Mouse (Mus musculus): ENCODE measurements at regions not wholly inside any gene's neighbourhood (a gene's known extent, or its start where the extent isn't known, plus 50 kb on each side); places are given as distances from the start of the nearest gene placed in this dataset.
A peak's percentile ranks its signal among the peaks of the same experiment; 100 is the strongest.

DNA sequence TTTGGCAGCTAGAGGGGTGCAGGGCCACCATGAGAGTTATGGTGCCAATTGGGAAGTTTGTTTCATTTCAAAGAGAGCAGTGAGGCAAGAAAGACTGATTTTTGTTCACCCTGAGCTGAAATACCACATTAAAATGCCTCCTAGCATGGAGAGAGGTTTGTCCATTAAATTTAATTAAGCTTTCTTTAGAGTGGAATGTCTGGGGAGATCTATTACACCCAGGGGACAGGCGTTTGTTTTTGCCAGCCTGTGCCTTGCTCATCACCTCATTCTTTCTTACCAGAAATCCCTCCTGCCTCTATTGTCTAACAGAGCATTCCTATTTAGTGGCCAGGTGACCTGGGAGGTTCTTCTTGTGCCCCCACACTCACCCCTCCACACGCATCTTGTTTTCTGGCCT, 55.2 kb upstream of the Rcn1 start:
- DNase-seq: no peak

DNA sequence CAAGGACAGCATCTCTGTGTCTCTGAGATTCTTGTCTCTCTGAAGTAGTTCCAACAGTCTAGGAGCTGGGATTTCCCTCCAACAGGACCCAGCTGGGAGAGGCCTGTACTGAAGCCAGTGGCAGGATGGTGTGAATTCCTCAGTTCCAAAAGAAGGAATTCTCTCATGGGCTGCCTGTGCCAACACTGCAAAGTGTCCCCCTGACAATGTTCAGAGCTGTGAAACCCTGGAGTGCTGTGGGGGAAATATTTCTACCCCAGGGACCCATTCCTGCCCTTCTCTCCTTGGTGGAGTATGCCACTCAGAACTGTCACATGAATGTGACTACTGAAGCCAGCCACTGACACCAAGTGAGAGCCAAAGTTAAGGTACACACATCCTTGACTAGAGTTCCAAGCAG, 55.7 kb upstream of the Rcn1 start:
- no peak for DNase-seq

DNA sequence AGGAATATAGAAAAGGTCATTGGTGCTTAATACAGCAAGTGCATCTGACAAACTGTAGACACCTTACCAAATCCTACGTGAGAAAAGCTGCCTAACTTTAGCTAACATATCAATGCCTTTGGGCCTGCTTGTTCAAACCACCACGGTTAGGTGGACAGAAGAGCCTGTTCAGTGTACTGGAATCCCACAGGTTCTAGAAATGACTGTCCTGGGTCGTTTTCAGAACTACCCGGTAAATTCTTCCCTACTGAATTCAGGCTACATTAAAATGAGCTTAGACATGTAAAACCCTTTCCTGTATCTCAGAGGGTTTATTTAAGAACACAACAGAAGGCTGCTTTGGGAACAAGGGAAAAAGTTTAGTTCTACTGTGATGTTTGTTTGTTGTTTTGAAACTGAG, 59.5 kb upstream of the Rcn1 start:
- DNase-seq: no peak

DNA sequence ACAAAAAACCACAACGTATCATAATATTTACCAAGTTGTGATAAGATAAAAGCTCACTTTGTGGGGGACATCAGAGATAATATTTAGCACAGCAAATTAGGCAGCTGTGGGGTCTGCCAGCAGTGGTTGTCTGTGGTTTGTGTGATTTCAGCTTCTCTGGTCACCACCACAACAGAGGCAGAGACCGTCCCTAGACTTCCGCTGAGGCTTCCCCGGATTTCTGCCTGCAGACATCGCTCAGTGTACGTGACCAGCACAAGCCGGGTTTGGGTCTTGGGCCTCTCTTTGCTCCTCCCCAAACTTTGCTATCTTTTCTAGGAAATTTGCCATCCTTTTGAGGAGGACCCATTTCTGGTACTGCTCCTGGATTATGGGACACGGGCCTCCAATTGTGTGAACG, 60.4 kb upstream of the Rcn1 start:
- no peak for DNase-seq

DNA sequence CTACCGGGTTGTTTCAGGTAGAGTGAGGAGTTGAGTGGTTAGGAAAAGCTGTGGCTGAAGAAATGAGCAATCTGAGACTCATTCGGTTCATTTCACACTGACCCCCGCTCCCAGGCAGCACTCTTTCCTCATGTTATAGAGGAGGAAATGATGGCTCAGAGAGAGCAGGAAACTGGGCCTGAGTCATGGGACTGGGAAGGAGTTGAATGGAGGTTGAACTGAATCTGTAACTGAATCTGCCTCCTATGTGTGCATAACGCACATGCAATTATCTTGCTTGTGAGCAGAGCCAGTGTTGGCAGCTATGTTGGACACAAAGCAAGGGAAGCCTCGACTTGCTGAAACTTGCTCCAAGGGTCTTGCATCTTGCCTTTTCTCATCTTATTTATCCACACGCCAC, 66.5 kb upstream of the Rcn1 start:
- no peak for DNase-seq

GRCm38 (mm10) chr2:105468930-105469329, 69.8 kb upstream of the Rcn1 start:
- peak; percentile 16 for DNase-seq

- DNase-seq: no peak
These were observed 77.0 kb upstream of the Rcn1 start for GRCm38 (mm10) chr2:105476028-105476677.

GRCm38 (mm10) chr2:105481990-105482592, 83.0 kb upstream of the Rcn1 start:
- DNase-seq: no peak

GRCm38 (mm10) chr2:105484496-105484895, 85.4 kb upstream of the Rcn1 start:
- DNase-seq: no peak

DNA sequence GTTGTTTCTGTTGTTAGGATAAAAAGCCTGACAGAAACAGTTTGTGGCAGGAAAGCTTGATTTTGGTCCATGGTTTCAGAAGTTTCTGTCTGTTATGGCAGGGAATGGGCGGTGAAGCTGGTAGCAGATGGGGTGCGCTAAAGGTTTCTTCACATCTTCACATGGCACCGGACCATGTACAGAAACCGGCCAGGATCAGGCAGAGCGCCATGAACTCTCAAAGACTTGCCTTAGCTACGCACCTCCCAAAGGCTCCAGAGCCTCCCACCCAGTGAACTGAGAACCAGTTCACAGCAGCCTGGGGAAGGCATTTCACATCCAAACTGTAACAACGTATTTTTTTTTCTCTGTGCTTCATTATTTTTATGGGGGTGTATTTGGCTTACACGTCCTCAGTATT, 86.2 kb upstream of the Rcn1 start:
- no peak for DNase-seq

DNA sequence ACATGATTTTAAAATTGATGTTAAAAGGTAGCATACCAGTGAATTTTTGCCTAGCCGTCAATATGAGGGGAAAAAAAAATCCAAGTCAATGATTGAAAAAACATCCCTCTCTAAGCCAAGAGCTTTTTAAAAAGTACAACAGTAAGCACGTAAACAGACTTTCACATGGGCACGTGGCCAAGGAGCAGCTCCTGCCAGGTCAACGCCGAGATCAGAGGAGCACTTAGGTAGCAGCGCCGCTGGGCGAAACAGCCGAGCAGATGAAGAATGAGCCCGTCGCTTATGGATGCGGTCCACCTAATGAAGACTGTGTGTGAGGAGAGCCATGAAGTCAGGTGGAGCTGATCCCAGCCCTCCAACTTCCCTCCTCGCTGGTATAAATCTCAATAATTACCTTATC, 96.7 kb upstream of the Rcn1 start:
- DNase-seq: no peak

DNA sequence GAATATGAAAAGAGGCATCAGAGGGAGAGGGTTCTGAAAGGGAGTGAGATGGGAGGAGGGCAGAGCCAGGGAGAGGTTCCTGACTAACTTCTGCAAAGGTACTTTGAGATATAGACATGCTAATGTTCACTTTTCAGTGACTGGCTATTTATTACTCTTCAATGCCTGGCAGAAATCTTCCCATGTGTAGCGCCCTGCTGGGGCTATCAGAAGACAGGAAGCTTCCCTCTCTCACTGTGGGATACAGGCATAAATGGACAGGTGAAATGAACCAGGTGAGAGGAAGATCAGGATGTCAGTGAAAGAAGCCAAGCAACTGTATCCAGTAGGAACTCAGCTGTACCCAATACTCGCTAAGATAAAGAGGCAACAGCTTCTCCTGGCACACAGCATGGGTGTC, 105.1 kb upstream of the Rcn1 start:
- DNase-seq: no peak

DNA sequence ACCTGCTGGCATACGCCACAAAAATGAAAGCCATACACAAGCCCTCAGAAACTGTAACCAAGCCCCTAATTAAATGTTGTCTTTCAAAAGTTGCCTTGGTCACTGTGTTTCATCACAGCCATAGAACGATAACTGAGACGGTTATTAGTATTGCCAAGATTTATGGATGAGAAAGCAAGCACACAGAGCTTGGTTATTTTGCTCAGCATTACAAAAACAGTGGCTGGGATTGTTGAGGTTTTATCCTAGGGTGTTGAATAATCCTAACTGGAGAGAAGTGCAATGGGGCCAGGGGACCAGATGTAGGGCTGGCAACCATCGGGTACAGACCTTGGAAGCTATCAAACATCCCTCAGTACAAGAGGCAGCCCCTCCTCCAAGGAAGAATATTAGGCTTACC, 106.4 kb upstream of the Rcn1 start:
- no peak for DNase-seq

DNA sequence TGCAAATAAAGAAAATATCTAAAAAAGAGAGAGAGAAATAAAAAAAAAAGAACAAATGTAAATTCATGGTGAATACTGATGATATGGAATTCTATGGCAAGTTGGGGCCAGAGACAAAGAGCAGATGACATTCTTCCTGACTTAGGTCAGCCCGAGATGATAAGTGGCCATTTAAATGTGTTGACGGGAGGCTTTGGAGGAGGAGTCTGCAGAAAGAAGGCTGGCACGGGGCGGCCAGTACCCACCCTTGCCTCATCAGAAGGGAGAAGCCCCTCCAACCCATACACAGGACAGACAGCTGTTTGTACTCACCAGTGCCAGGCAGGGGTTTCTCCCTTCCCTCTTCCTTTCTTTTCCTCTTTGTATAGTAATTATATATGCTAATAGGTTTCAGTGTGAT, 108.0 kb upstream of the Rcn1 start:
- DNase-seq: no peak

- no peak for DNase-seq
These were observed 111.7 kb upstream of the Rcn1 start for GRCm38 (mm10) chr2:105510816-105511215.

DNA sequence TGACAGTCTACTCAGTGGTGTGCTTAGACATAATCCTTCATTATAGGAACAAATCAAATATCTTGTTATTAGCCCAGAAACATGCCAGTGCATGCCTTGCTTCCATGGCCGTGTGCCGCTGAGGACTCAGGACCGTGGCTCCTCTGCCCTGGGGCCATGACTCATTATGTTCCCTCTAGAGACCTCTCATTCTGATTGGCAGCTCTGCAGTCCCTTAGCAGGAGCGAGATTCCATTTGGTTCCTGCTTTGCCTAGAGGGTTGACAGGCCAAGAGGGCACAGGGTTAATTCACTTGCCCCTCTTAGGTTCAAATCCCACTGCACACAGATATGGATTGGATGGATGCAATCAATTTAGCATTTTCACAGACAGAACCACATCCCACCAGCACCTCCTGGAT, 112.6 kb upstream of the Rcn1 start:
- no peak for DNase-seq

DNA sequence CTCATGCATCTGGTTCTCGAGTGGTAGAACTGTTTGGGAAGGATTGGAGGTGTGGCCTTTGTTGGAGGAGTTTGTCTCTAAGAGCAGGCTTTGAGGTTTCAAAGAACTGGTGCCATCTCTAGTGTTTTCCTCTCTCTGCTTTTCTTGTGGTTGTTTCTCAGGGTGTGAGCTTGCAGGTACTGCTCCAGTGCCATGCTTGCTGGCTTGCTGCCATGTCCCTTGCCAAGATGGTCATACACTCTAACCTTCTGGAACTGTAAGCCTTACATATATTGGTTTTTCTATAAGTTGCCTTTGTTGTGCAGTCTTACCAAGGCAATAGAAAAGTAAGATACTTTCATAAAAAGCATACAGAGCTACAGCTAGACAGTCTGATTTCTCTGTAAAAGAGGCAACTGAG, 115.1 kb upstream of the Rcn1 start:
- DNase-seq: no peak

DNA sequence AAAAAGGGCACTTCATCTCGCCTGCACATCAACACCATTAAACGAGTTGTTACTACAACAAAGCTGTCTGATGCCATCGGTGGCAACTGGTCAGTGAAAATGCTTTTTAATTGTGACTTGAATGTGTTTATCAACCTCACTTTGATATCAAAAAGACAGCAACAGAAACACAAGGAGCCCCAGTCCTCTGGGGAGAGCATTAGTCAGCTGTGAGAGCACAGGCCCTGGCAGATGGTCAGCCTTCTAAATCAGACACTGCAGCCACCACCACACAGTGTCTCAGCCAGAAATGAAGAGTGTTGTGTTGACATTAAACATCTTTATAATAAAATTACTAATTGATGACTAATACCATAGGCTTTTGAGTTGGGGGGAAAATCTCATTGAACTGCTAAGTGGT, 115.8 kb upstream of the Rcn1 start:
- DNase-seq: no peak

GRCm38 (mm10) chr2:105515326-105515725, 116.2 kb upstream of the Rcn1 start:
- DNase-seq: no peak

DNA sequence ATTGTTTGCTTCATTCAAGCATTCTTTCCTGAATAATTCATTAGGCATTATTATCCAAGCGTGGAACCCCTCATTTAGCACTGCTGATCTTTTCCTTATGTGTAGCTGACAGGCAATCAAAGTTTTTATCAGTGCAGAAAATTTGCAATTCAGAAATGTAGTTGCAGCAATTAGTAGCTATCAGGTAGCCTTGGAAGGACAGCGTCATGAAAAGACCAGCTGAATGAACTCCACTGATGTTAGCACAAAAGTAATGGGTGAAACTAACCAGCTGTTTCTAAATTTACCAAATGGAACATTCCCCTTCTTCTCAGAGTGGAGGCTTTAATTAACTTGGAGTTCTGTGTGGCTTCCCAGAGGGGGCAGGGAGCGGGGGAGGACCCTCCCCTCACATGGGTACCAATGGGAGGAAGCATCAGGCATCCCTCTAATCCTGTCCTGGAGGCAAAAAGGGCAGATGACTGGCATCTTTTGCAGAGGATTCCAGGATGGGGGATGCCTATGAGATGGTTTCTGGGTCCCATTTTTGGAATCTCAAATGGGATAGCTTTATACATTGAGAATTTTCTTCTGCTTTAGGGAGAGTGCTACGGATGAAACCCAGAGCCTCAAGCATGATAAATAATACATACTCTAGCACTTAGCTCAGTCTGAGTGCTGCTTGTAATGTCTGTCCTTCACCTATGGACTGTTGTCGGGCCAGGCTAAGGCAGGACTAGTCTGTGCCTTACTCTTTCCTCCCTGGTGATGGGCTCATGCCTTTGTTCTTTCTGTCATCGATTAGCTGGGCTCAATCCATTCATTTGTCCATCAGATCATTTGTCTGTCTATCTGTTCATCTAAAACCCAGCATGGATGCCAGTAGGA, 117.4 kb upstream of the Rcn1 start:
- no peak for DNase-seq

- DNase-seq: no peak
These were observed 122.7 kb upstream of the Rcn1 start for GRCm38 (mm10) chr2:105521841-105522240.

DNA sequence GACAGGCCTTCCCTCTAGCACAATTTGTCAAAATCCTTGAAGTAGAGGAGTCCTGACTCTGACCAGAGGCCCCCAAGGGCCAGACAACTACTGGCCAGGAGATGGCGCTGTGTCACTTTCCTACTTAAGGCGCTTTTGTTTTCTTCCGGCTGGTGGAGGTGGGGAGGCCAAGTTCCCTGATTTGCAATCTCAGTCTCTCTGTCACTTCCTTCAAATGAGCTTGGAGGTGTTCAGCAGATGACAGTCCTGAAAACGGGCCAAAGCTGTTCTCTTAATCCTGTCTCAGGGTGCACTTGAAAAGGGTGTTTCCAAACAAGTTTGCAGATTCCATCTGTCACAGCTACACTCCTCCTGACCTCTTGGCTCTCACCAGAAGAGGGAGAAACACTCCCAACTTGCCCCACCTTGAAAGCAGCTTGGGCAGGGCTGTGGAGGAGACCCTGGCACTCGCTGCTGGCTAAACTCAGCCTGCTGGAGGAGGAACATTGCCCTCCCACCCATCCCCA, 124.2 kb upstream of the Rcn1 start:
- DNase-seq: peak; percentile 48

- DNase-seq: no peak
These were observed 126.0 kb upstream of the Rcn1 start for GRCm38 (mm10) chr2:105525111-105525610.

DNA sequence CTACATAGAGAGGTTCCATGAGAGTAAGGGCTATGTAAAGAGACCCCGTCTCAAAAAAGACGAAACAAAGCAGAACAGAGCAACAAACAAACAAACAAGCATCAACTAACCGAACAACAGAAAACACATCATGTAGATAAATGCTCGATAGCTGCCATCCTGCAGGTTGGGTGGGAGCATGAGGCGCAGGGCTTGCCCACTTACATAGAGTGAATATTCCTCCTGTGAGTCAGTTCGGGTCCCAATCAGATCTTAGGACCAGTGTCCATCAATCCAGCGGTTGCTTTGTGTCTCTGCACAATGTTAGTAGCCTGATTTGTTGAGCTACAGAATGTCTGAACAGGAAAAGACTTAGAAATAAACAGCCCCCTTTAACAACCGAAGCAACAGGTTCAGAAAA, 129.4 kb upstream of the Rcn1 start:
- DNase-seq: no peak
